Mouse (Mus musculus): Measurements from ENCODE around the gene Slit3. TPM values are rescaled to one million over a fixed set of nuclear protein-coding genes. Genes with fewer than 3 reads are reported as not detected.

Gene Slit3
- polyA plus RNA-seq, 1 experiment from 2014 or later: 4.8 TPM

GRCm38 (mm10) chr11:35378802-35379201 is 257.8 kb downstream of the Slit3 start:
- no peak for TF ChIP-seq CTCF (IDR thresholded peaks at IDR 0.05; ENCODE audit: low read depth)
- WGBS: 79% methylated on average over 7 of the region's 7 CpGs
- Histone ChIP-seq H3K36me3 (ENCODE audit: control insufficient read depth, insufficient read depth) (no peaks in the 10 kb centered on the region), H3K9me3 (ENCODE audit: control insufficient read depth) (no peaks in the 10 kb centered on the region), H3K4me1 (replicated peaks; ENCODE audit: control insufficient read depth, insufficient read depth, low read length) (no peaks in the 10 kb centered on the region), H3K9ac (ENCODE audit: low read depth, low read length) (no peak overlapping the region), H3K4me2 (replicated peaks; ENCODE audit: low read depth) (peak overlapping the region; percentile 21), H3K27ac (ENCODE audit: low read depth, low read length) (no peak overlapping the region), H3K27me3 (replicated peaks; ENCODE audit: control insufficient read depth, insufficient read depth, low read length) (no peaks in the 10 kb centered on the region), H3K4me3 (ENCODE audit: low read depth, low read length) (no peak overlapping the region)
- ATAC-seq: no peak

- Histone ChIP-seq H3K27ac (ENCODE audit: low read depth, low read length) (no peak overlapping the region), H3K4me3 (ENCODE audit: low read depth, low read length) (no peak overlapping the region), H3K4me2 (replicated peaks; ENCODE audit: low read depth) (peak overlapping the region; percentile 21), H3K36me3 (ENCODE audit: control insufficient read depth, insufficient read depth) (no peaks in the 10 kb centered on the region), H3K4me1 (replicated peaks; ENCODE audit: control insufficient read depth, insufficient read depth, low read length) (no peaks in the 10 kb centered on the region), H3K27me3 (replicated peaks; ENCODE audit: control insufficient read depth, insufficient read depth, low read length) (no peaks in the 10 kb centered on the region), H3K9me3 (ENCODE audit: control insufficient read depth) (no peaks in the 10 kb centered on the region), H3K9ac (ENCODE audit: low read depth, low read length) (no peak overlapping the region)
- WGBS: 70% methylated on average over 7 of the region's 7 CpGs
- no peak for TF ChIP-seq CTCF (IDR thresholded peaks at IDR 0.05; ENCODE audit: low read depth)
- ATAC-seq: no peak
These were observed 258.4 kb downstream of the Slit3 start for GRCm38 (mm10) chr11:35379407-35379806.

- Histone ChIP-seq H3K36me3 (ENCODE audit: control insufficient read depth, insufficient read depth) (no peaks in the 10 kb centered on the region), H3K4me1 (replicated peaks; ENCODE audit: control insufficient read depth, insufficient read depth, low read length) (no peaks in the 10 kb centered on the region), H3K27me3 (replicated peaks; ENCODE audit: control insufficient read depth, insufficient read depth, low read length) (no peaks in the 10 kb centered on the region), H3K27ac (ENCODE audit: low read depth, low read length) (no peak overlapping the region), H3K4me2 (replicated peaks; ENCODE audit: low read depth) (no peak overlapping the region), H3K9me3 (ENCODE audit: control insufficient read depth) (no peaks in the 10 kb centered on the region), H3K4me3 (ENCODE audit: low read depth, low read length) (no peak overlapping the region), H3K9ac (ENCODE audit: low read depth, low read length) (no peak overlapping the region)
- no peak for TF ChIP-seq CTCF (IDR thresholded peaks at IDR 0.05; ENCODE audit: low read depth)
- WGBS: 77% methylated on average over 1 of the region's 1 CpGs
- no peak for ATAC-seq
These were observed 259.7 kb downstream of the Slit3 start for GRCm38 (mm10) chr11:35380766-35381165.

- Histone ChIP-seq H3K9me3 (ENCODE audit: control insufficient read depth) (no peaks in the 10 kb centered on the region), H3K27ac (ENCODE audit: low read depth, low read length) (no peak overlapping the region), H3K36me3 (ENCODE audit: control insufficient read depth, insufficient read depth) (no peaks in the 10 kb centered on the region), H3K4me2 (replicated peaks; ENCODE audit: low read depth) (no peak overlapping the region), H3K4me3 (ENCODE audit: low read depth, low read length) (no peak overlapping the region), H3K4me1 (replicated peaks; ENCODE audit: control insufficient read depth, insufficient read depth, low read length) (no peaks in the 10 kb centered on the region), H3K9ac (ENCODE audit: low read depth, low read length) (no peak overlapping the region), H3K27me3 (replicated peaks; ENCODE audit: control insufficient read depth, insufficient read depth, low read length) (no peaks in the 10 kb centered on the region)
- TF ChIP-seq CTCF (IDR thresholded peaks at IDR 0.05; ENCODE audit: low read depth): no peak
- ATAC-seq: no peak
- WGBS: 17% methylated on average over 3 of the region's 3 CpGs
These were observed 264.4 kb downstream of the Slit3 start for GRCm38 (mm10) chr11:35385444-35385843.

GRCm38 (mm10) chr11:35387826-35388225 is 266.8 kb downstream of the Slit3 start:
- Histone ChIP-seq H3K4me3 (ENCODE audit: low read depth, low read length) (no peak overlapping the region), H3K36me3 (ENCODE audit: control insufficient read depth, insufficient read depth) (no peaks in the 10 kb centered on the region), H3K4me1 (replicated peaks; ENCODE audit: control insufficient read depth, insufficient read depth, low read length) (no peaks in the 10 kb centered on the region), H3K9me3 (ENCODE audit: control insufficient read depth) (no peaks in the 10 kb centered on the region), H3K27ac (ENCODE audit: low read depth, low read length) (no peak overlapping the region), H3K9ac (ENCODE audit: low read depth, low read length) (no peak overlapping the region), H3K4me2 (replicated peaks; ENCODE audit: low read depth) (no peak overlapping the region), H3K27me3 (replicated peaks; ENCODE audit: control insufficient read depth, insufficient read depth, low read length) (no peaks in the 10 kb centered on the region)
- WGBS: 86% methylated on average over 10 of the region's 10 CpGs
- TF ChIP-seq CTCF (IDR thresholded peaks at IDR 0.05; ENCODE audit: low read depth): no peak
- no peak for ATAC-seq

GRCm38 (mm10) chr11:35388471-35388870 is 267.4 kb downstream of the Slit3 start:
- H3K9me3 ChIP-seq (ENCODE audit: control insufficient read depth): no peaks in the 10 kb centered on the region
- H3K4me3 ChIP-seq (ENCODE audit: low read depth, low read length): no peak overlapping the region
- H3K9ac ChIP-seq (ENCODE audit: low read depth, low read length): no peak overlapping the region
- H3K27ac ChIP-seq (ENCODE audit: low read depth, low read length): no peak overlapping the region
- no peak for TF ChIP-seq CTCF (IDR thresholded peaks at IDR 0.05; ENCODE audit: low read depth)
- no peaks in the 10 kb centered on the region for H3K27me3 ChIP-seq (replicated peaks; ENCODE audit: control insufficient read depth, insufficient read depth, low read length)
- H3K4me1 ChIP-seq (replicated peaks; ENCODE audit: control insufficient read depth, insufficient read depth, low read length): no peaks in the 10 kb centered on the region
- 80% methylated on average over 12 of the region's 12 CpGs for WGBS
- H3K36me3 ChIP-seq (ENCODE audit: control insufficient read depth, insufficient read depth): no peaks in the 10 kb centered on the region
- ATAC-seq: no peak
- H3K4me2 ChIP-seq (replicated peaks; ENCODE audit: low read depth): no peak overlapping the region

GRCm38 (mm10) chr11:35389341-35389740 is 268.3 kb downstream of the Slit3 start:
- ATAC-seq: no peak
- 85% methylated on average over 7 of the region's 7 CpGs for WGBS

More at GRCm38 (mm10) chr11:35389341-35389740, 268.3 kb downstream of the Slit3 start:
- no peak for TF ChIP-seq CTCF (IDR thresholded peaks at IDR 0.05; ENCODE audit: low read depth)
- Histone ChIP-seq H3K27me3 (replicated peaks; ENCODE audit: control insufficient read depth, insufficient read depth, low read length) (no peaks in the 10 kb centered on the region), H3K4me2 (replicated peaks; ENCODE audit: low read depth) (no peak overlapping the region), H3K9me3 (ENCODE audit: control insufficient read depth) (no peaks in the 10 kb centered on the region), H3K27ac (ENCODE audit: low read depth, low read length) (no peak overlapping the region), H3K4me1 (replicated peaks; ENCODE audit: control insufficient read depth, insufficient read depth, low read length) (no peaks in the 10 kb centered on the region), H3K36me3 (ENCODE audit: control insufficient read depth, insufficient read depth) (no peaks in the 10 kb centered on the region), H3K4me3 (ENCODE audit: low read depth, low read length) (no peak overlapping the region), H3K9ac (ENCODE audit: low read depth, low read length) (no peak overlapping the region)

Measured in intestine, postnatal 0 days (tissue).